Mouse (Mus musculus) neural tube, embryonic 13.5 days (tissue): ENCODE results near the gene Tspan9. TPM values are rescaled to one million over a fixed set of nuclear protein-coding genes. Genes with fewer than 3 reads are reported as not detected.

Experiments used
- ATAC-seq: fragments of 200-750 bp; cut with Nextera tagmentation; 2 replicates; pipeline ENCODE4 v1.8.0; 2017; ENCODE audit warnings: low read depth, mild to moderate bottlenecking, moderate TSS enrichment, moderate library complexity
- H3K27ac ChIP-seq: fragments of 300-500 bp; sonication (generic); replicated peaks from 2 replicates; pipeline ENCODE4 v1.5.1; 2015; ENCODE audit warnings: moderate library complexity, mild to moderate bottlenecking, inconsistent platforms
- H3K27me3 ChIP-seq: fragments of 300-500 bp; sonication (generic); 2 replicates; pipeline ENCODE4 v1.6.1; 2015; ENCODE audit warnings: mild to moderate bottlenecking, inconsistent platforms
- H3K36me3 ChIP-seq: fragments of 300-500 bp; sonication (generic); 2 replicates; pipeline ENCODE4 v1.6.1; 2015; ENCODE audit warnings: mild to moderate bottlenecking, inconsistent platforms
- H3K4me1 ChIP-seq: fragments of 300-500 bp; sonication (generic); replicated peaks from 2 replicates; pipeline ENCODE4 v1.6.1; 2015; ENCODE audit warnings: inconsistent platforms
- H3K4me2 ChIP-seq: fragments of 300-500 bp; sonication (generic); 2 replicates; pipeline ENCODE4 v1.6.1; 2015; ENCODE audit warnings: inconsistent platforms, mild to moderate bottlenecking, moderate library complexity
- H3K4me3 ChIP-seq: fragments of 300-500 bp; sonication (generic); 2 replicates; pipeline ENCODE4 v1.5.1; 2015; ENCODE audit warnings: mild to moderate bottlenecking, inconsistent platforms
- H3K9ac ChIP-seq: fragments of 300-500 bp; sonication (generic); 2 replicates; pipeline ENCODE4 v1.6.1; 2015; ENCODE audit warnings: moderate library complexity, mild to moderate bottlenecking, inconsistent platforms
- H3K9me3 ChIP-seq: fragments of 300-500 bp; sonication (generic); 2 replicates; pipeline ENCODE4 v1.6.1; 2016; ENCODE audit warnings: inconsistent platforms
- WGBS: fragments of 180-500 bp; shearing (Covaris S2); methylation state at CpG from one replicate; pipeline ENCODE4 v1.1.7; 2015; 5-methylcytosine and 5-hydroxymethylcytosine counted together
- polyA plus RNA-seq: library from polyadenylated mRNA; unstranded; fragments of >200 nt; fragmentation: Nextera tagmentation; extraction: Ambion mirVana; gene quantifications from 2 replicates; pipeline ENCODE4 v1.2.1, GENCODE M21; 2015

Gene Tspan9
- polyA plus RNA-seq, 1 experiment from 2014 or later = 38.5 TPM

GRCm38 (mm10) chr6:127978941-127979340, 164.5 kb downstream of the Tspan9 start:
- Histone ChIP-seq H3K36me3 (no peaks in the 10 kb centered on the region), H3K4me3 (no peak overlapping the region), H3K9me3 (no peaks in the 10 kb centered on the region), H3K9ac (peak overlapping the region; percentile 52; the same call in 1 of the 2 replicates), H3K4me1 (peaks cover 57% of the 10 kb centered on the region), H3K27ac (peak overlapping the region; percentile 72), H3K27me3 (peaks cover 5% of the 10 kb centered on the region; the same call in 1 of the 2 replicates), H3K4me2 (peak overlapping the region; percentile 44)
- 15% methylated on average over 20 of the region's 20 CpGs for WGBS
- ATAC-seq = 0 out of 2 replicates have a peak, but pooled peaks have one; percentile 16

DNA sequence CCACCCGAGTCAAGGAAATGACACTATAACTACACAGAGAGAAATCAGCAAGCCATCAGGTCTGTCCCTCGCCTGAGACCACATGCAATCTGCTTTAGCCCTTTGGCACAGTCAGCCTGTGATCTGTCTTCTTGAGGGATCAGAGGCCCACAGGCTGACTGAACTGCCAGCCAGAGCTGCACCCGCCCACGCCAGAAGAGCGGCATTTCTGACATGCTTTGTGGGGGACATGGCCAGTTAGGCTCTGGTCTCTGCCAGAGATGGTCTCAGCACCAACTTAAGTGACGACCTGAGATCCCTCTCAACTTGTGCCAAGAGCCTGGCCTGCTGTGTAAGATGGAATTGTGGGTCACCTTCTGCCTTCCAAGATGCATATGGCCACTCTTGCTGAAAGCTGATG, 166.7 kb downstream of the Tspan9 start:
- H3K4me2 ChIP-seq = no peak overlapping the region
- no peaks in the 10 kb centered on the region for H3K9me3 ChIP-seq
- H3K4me1 ChIP-seq = peaks cover 66% of the 10 kb centered on the region
- no peak overlapping the region for H3K4me3 ChIP-seq
- no peaks in the 10 kb centered on the region for H3K27me3 ChIP-seq
- 90% methylated on average over 6 of the region's 6 CpGs for WGBS
- no peak for ATAC-seq
- no peak overlapping the region for H3K27ac ChIP-seq
- H3K9ac ChIP-seq = no peak overlapping the region
- no peaks in the 10 kb centered on the region for H3K36me3 ChIP-seq

GRCm38 (mm10) chr6:127974000-127974399, 169.4 kb downstream of the Tspan9 start:
- H3K4me1 ChIP-seq = peaks cover 44% of the 10 kb centered on the region
- no peak overlapping the region for H3K4me2 ChIP-seq
- H3K9me3 ChIP-seq = no peaks in the 10 kb centered on the region
- H3K9ac ChIP-seq = no peak overlapping the region
- ATAC-seq = peak; percentile 52
- WGBS = 13% methylated on average over 9 of the region's 9 CpGs
- H3K36me3 ChIP-seq = no peaks in the 10 kb centered on the region
- H3K27ac ChIP-seq = peak overlapping the region; percentile 77
- no peak overlapping the region for H3K4me3 ChIP-seq
- H3K27me3 ChIP-seq = no peaks in the 10 kb centered on the region

GRCm38 (mm10) chr6:127973553-127973952, 169.8 kb downstream of the Tspan9 start:
- H3K27ac ChIP-seq = peak overlapping the region; percentile 77
- no peak overlapping the region for H3K9ac ChIP-seq
- H3K27me3 ChIP-seq = no peaks in the 10 kb centered on the region
- no peak overlapping the region for H3K4me2 ChIP-seq
- no peaks in the 10 kb centered on the region for H3K36me3 ChIP-seq
- H3K9me3 ChIP-seq = no peaks in the 10 kb centered on the region
- no peak overlapping the region for H3K4me3 ChIP-seq
- 13% methylated on average over 6 of the region's 6 CpGs for WGBS
- peaks cover 39% of the 10 kb centered on the region for H3K4me1 ChIP-seq
- ATAC-seq = peak; percentile 59

DNA sequence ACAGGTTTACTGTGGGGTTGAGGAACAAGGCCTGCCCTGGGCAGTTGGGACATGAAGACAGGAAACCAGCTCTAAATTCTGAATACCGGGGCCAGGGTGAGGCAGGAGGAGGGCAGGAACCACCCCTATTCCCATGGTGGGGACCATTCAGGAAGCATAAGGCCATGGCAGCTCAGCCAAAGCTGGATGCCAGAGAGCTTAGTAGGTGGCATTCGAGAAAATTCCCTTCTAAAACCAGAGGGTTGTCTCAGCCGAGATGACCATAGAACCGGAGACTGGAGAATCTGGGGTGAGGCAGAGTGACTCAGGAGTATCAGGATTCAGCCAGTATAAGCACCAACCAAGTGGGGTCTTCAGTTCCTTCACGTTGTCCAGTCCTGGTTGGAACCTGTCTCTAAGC, 171.5 kb downstream of the Tspan9 start:
- Histone ChIP-seq H3K27me3 (no peaks in the 10 kb centered on the region), H3K9me3 (no peaks in the 10 kb centered on the region), H3K27ac (no peak overlapping the region), H3K4me3 (no peak overlapping the region), H3K9ac (no peak overlapping the region), H3K4me1 (peaks cover 34% of the 10 kb centered on the region), H3K36me3 (no peaks in the 10 kb centered on the region), H3K4me2 (no peak overlapping the region)
- WGBS = 91% methylated on average over 5 of the region's 5 CpGs
- no peak for ATAC-seq

GRCm38 (mm10) chr6:127970848-127971247, 172.5 kb downstream of the Tspan9 start:
- Histone ChIP-seq H3K9ac (no peak overlapping the region), H3K9me3 (no peaks in the 10 kb centered on the region), H3K27ac (no peak overlapping the region), H3K4me2 (no peak overlapping the region), H3K4me3 (no peak overlapping the region), H3K4me1 (peaks cover 37% of the 10 kb centered on the region), H3K27me3 (no peaks in the 10 kb centered on the region), H3K36me3 (peaks cover 5% of the 10 kb centered on the region; the same call in 1 of the 2 replicates)
- 54% methylated on average over 5 of the region's 5 CpGs for WGBS
- ATAC-seq = no peak

GRCm38 (mm10) chr6:127970120-127970519, 173.3 kb downstream of the Tspan9 start:
- Histone ChIP-seq H3K4me3 (no peak overlapping the region), H3K4me1 (peaks cover 38% of the 10 kb centered on the region), H3K27me3 (no peaks in the 10 kb centered on the region), H3K4me2 (no peak overlapping the region), H3K9ac (no peak overlapping the region), H3K9me3 (no peaks in the 10 kb centered on the region), H3K36me3 (peaks cover 5% of the 10 kb centered on the region; the same call in 1 of the 2 replicates), H3K27ac (no peak overlapping the region)
- 0 out of 2 replicates have a peak, but pooled peaks have one; percentile 15 for ATAC-seq
- WGBS = 9% methylated on average over 7 of the region's 7 CpGs

- no peak for ATAC-seq
- WGBS = 59% methylated on average over 7 of the region's 7 CpGs
- no peak overlapping the region for H3K4me2 ChIP-seq
Observed at GRCm38 (mm10) chr6:127969709-127970108, 173.7 kb downstream of the Tspan9 start.

GRCm38 (mm10) chr6:127965497-127965896, 177.9 kb downstream of the Tspan9 start:
- H3K27ac ChIP-seq = no peak overlapping the region
- H3K36me3 ChIP-seq = peaks cover 14% of the 10 kb centered on the region; the same call in 1 of the 2 replicates
- peak; percentile 25; the same call in 1 of the 2 replicates for ATAC-seq
- H3K4me3 ChIP-seq = no peak overlapping the region
- H3K27me3 ChIP-seq = no peaks in the 10 kb centered on the region
- H3K9me3 ChIP-seq = no peaks in the 10 kb centered on the region
- 46% methylated on average over 8 of the region's 8 CpGs for WGBS
- peaks cover 16% of the 10 kb centered on the region for H3K4me1 ChIP-seq
- no peak overlapping the region for H3K9ac ChIP-seq
- H3K4me2 ChIP-seq = no peak overlapping the region

More at GRCm38 (mm10) chr6:127969709-127970108, 173.7 kb downstream of the Tspan9 start:
- Histone ChIP-seq H3K36me3 (peaks cover 5% of the 10 kb centered on the region; the same call in 1 of the 2 replicates), H3K9ac (no peak overlapping the region), H3K9me3 (no peaks in the 10 kb centered on the region), H3K27me3 (no peaks in the 10 kb centered on the region), H3K4me3 (no peak overlapping the region), H3K4me1 (peaks cover 34% of the 10 kb centered on the region), H3K27ac (no peak overlapping the region)

GRCm38 (mm10) chr6:127960203-127960602, 183.2 kb downstream of the Tspan9 start:
- Histone ChIP-seq H3K27ac (no peak overlapping the region), H3K4me2 (no peak overlapping the region), H3K36me3 (peaks cover 9% of the 10 kb centered on the region; the same call in 1 of the 2 replicates), H3K9me3 (no peaks in the 10 kb centered on the region), H3K4me3 (no peak overlapping the region), H3K27me3 (no peaks in the 10 kb centered on the region), H3K9ac (no peak overlapping the region), H3K4me1 (no peaks in the 10 kb centered on the region)
- 96% methylated on average over 1 of the region's 1 CpGs for WGBS
- ATAC-seq = no peak

GRCm38 (mm10) chr6:127956172-127956571, 187.2 kb downstream of the Tspan9 start:
- Histone ChIP-seq H3K27ac (no peak overlapping the region), H3K27me3 (no peaks in the 10 kb centered on the region), H3K36me3 (no peaks in the 10 kb centered on the region), H3K4me3 (no peak overlapping the region), H3K9ac (no peak overlapping the region), H3K4me1 (no peaks in the 10 kb centered on the region), H3K4me2 (no peak overlapping the region), H3K9me3 (no peaks in the 10 kb centered on the region)
- WGBS = 85% methylated on average over 5 of the region's 5 CpGs
- no peak for ATAC-seq

GRCm38 (mm10) chr6:127953071-127953470, 190.3 kb downstream of the Tspan9 start:
- H3K4me2 ChIP-seq = no peak overlapping the region
- WGBS = 80% methylated on average over 4 of the region's 4 CpGs
- ATAC-seq = no peak
- H3K27ac ChIP-seq = no peak overlapping the region
- H3K27me3 ChIP-seq = no peaks in the 10 kb centered on the region
- H3K36me3 ChIP-seq = no peaks in the 10 kb centered on the region
- H3K4me1 ChIP-seq = no peaks in the 10 kb centered on the region
- no peak overlapping the region for H3K9ac ChIP-seq
- H3K4me3 ChIP-seq = no peak overlapping the region
- no peaks in the 10 kb centered on the region for H3K9me3 ChIP-seq

- H3K4me3 ChIP-seq = no peak overlapping the region
- no peaks in the 10 kb centered on the region for H3K27me3 ChIP-seq
- ATAC-seq = no peak
- 92% methylated on average over 7 of the region's 7 CpGs for WGBS
- H3K36me3 ChIP-seq = no peaks in the 10 kb centered on the region
- H3K9ac ChIP-seq = no peak overlapping the region
- H3K4me2 ChIP-seq = no peak overlapping the region
- no peaks in the 10 kb centered on the region for H3K4me1 ChIP-seq
- no peak overlapping the region for H3K27ac ChIP-seq
- H3K9me3 ChIP-seq = no peaks in the 10 kb centered on the region
Observed at GRCm38 (mm10) chr6:127949885-127950284, 193.5 kb downstream of the Tspan9 start.
